Mouse (Mus musculus): ENCODE measurements around the gene Enoph1. TPM values are rescaled to one million over a fixed set of nuclear protein-coding genes. Genes with fewer than 3 reads are reported as not detected.

The Enoph1 gene
- polyA plus RNA-seq, 1 experiment from 2014 or later: 59.0 TPM

GRCm38 (mm10) chr5:100049904-100050303 is 10.1 kb downstream of the Enoph1 start:
- Histone ChIP-seq H3K27ac (replicated peaks; ENCODE audit: low read depth, low read length) (no peak overlapping the region), H3K27me3 (ENCODE audit: control insufficient read depth, insufficient read depth, low read length) (no peaks in the 10 kb centered on the region), H3K9me3 (replicated peaks; ENCODE audit: control insufficient read depth, low read length) (no peaks in the 10 kb centered on the region), H3K4me1 (ENCODE audit: control insufficient read depth, insufficient read depth, low read length) (no peaks in the 10 kb centered on the region), H3K4me3 (ENCODE audit: low read depth, low read length) (no peak overlapping the region), H3K4me2 (ENCODE audit: low read depth, low read length) (no peak overlapping the region), H3K9ac (replicated peaks; ENCODE audit: low read length) (no peak overlapping the region), H3K36me3 (replicated peaks; ENCODE audit: control insufficient read depth, insufficient read depth, low read depth, low read length) (no peaks in the 10 kb centered on the region)
- no peak for DNase-seq (ENCODE audit: low spot score)
- ATAC-seq (replicated peaks; ENCODE audit: insufficient number of reproducible peaks, low FRiP score, low TSS enrichment, low read depth): no peak
- 92% methylated on average over 3 of the region's 3 CpGs for WGBS

GRCm38 (mm10) chr5:100052728-100053127 is 12.9 kb downstream of the Enoph1 start:
- Histone ChIP-seq H3K4me2 (ENCODE audit: low read depth, low read length) (no peak overlapping the region), H3K4me3 (ENCODE audit: low read depth, low read length) (no peak overlapping the region), H3K4me1 (ENCODE audit: control insufficient read depth, insufficient read depth, low read length) (no peaks in the 10 kb centered on the region), H3K27ac (replicated peaks; ENCODE audit: low read depth, low read length) (no peak overlapping the region), H3K36me3 (replicated peaks; ENCODE audit: control insufficient read depth, insufficient read depth, low read depth, low read length) (no peaks in the 10 kb centered on the region), H3K9ac (replicated peaks; ENCODE audit: low read length) (no peak overlapping the region), H3K9me3 (replicated peaks; ENCODE audit: control insufficient read depth, low read length) (no peaks in the 10 kb centered on the region), H3K27me3 (ENCODE audit: control insufficient read depth, insufficient read depth, low read length) (no peaks in the 10 kb centered on the region)
- DNase-seq (ENCODE audit: low spot score): no peak
- ATAC-seq (replicated peaks; ENCODE audit: insufficient number of reproducible peaks, low FRiP score, low TSS enrichment, low read depth): no peak
- 88% methylated on average over 7 of the region's 7 CpGs for WGBS

DNA sequence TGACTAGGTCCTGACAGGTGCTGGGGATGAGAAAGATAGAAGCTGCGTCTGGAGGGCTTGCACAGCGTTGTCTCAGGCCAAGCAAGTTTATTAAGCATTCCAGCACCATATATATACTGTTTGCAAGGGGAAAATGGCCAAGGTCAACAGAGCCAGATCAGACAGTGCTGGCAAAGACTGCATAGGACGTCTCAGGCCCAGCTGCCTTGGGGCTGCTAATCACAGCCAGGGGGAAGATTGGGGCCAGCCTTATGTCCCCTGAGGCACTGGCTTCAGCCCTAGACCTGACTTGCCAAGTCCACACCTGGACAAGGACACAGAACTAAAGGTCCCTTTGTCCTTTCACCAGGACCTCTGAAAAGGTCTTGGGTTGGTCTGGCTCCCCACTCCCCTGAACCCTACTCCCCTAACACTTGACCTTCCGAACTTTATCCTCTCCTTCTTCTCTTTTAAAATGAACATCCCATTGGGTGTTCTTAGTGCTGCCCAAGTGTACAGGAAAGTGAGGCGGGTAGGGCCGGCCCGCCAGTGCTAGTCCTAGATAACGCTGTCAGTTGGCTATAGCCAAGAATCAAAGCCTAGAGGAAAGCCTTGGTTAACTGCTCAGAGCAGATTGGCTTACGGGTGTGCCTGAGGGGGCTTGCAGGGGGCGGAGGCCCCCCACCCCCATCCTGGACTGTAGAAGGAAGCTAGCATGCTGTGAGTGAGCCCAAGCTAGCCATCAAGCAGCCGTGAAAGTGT is 15.2 kb downstream of the Enoph1 start:
- Histone ChIP-seq H3K4me1 (ENCODE audit: control insufficient read depth, insufficient read depth, low read length) (no peaks in the 10 kb centered on the region), H3K4me3 (ENCODE audit: low read depth, low read length) (no peak overlapping the region), H3K36me3 (replicated peaks; ENCODE audit: control insufficient read depth, insufficient read depth, low read depth, low read length) (no peaks in the 10 kb centered on the region), H3K9ac (replicated peaks; ENCODE audit: low read length) (no peak overlapping the region), H3K27ac (replicated peaks; ENCODE audit: low read depth, low read length) (no peak overlapping the region), H3K27me3 (ENCODE audit: control insufficient read depth, insufficient read depth, low read length) (no peaks in the 10 kb centered on the region), H3K4me2 (ENCODE audit: low read depth, low read length) (no peak overlapping the region), H3K9me3 (replicated peaks; ENCODE audit: control insufficient read depth, low read length) (no peaks in the 10 kb centered on the region)
- ATAC-seq (replicated peaks; ENCODE audit: insufficient number of reproducible peaks, low FRiP score, low TSS enrichment, low read depth): no peak
- WGBS: 81% methylated on average over 11 of the region's 11 CpGs
- no peak for DNase-seq (ENCODE audit: low spot score)

- 89% methylated on average over 5 of the region's 5 CpGs for WGBS
- Histone ChIP-seq H3K9me3 (replicated peaks; ENCODE audit: control insufficient read depth, low read length) (no peaks in the 10 kb centered on the region), H3K36me3 (replicated peaks; ENCODE audit: control insufficient read depth, insufficient read depth, low read depth, low read length) (no peaks in the 10 kb centered on the region), H3K9ac (replicated peaks; ENCODE audit: low read length) (no peak overlapping the region), H3K27me3 (ENCODE audit: control insufficient read depth, insufficient read depth, low read length) (no peaks in the 10 kb centered on the region), H3K4me1 (ENCODE audit: control insufficient read depth, insufficient read depth, low read length) (no peaks in the 10 kb centered on the region), H3K27ac (replicated peaks; ENCODE audit: low read depth, low read length) (no peak overlapping the region), H3K4me2 (ENCODE audit: low read depth, low read length) (no peak overlapping the region), H3K4me3 (ENCODE audit: low read depth, low read length) (no peak overlapping the region)
- ATAC-seq (replicated peaks; ENCODE audit: insufficient number of reproducible peaks, low FRiP score, low TSS enrichment, low read depth) (no peak), DNase-seq (ENCODE audit: low spot score) (no peak)
Measured at GRCm38 (mm10) chr5:100055866-100056369, 16.1 kb downstream of the Enoph1 start.

- Histone ChIP-seq H3K36me3 (replicated peaks; ENCODE audit: control insufficient read depth, insufficient read depth, low read depth, low read length) (no peaks in the 10 kb centered on the region; the same call in none of the 2 replicates), H3K4me3 (ENCODE audit: low read depth, low read length) (no peak overlapping the region), H3K27me3 (ENCODE audit: control insufficient read depth, insufficient read depth, low read length) (no peaks in the 10 kb centered on the region), H3K27ac (replicated peaks; ENCODE audit: low read depth, low read length) (no peak overlapping the region), H3K4me1 (ENCODE audit: control insufficient read depth, insufficient read depth, low read length) (no peaks in the 10 kb centered on the region), H3K9ac (replicated peaks; ENCODE audit: low read length) (no peak overlapping the region), H3K4me2 (ENCODE audit: low read depth, low read length) (no peak overlapping the region), H3K9me3 (replicated peaks; ENCODE audit: control insufficient read depth, low read length) (no peaks in the 10 kb centered on the region)
- DNase-seq (ENCODE audit: low spot score) (no peak), ATAC-seq (replicated peaks; ENCODE audit: insufficient number of reproducible peaks, low FRiP score, low TSS enrichment, low read depth) (0 out of 2 replicates have a peak, but pooled peaks have one; percentile 51)
- WGBS: 85% methylated on average over 14 of the region's 15 CpGs
Measured at GRCm38 (mm10) chr5:100057461-100058209, 17.9 kb downstream of the Enoph1 start.

- Histone ChIP-seq H3K4me2 (ENCODE audit: low read depth, low read length) (no peak overlapping the region), H3K9me3 (replicated peaks; ENCODE audit: control insufficient read depth, low read length) (no peaks in the 10 kb centered on the region), H3K4me3 (ENCODE audit: low read depth, low read length) (no peak overlapping the region), H3K36me3 (replicated peaks; ENCODE audit: control insufficient read depth, insufficient read depth, low read depth, low read length) (no peaks in the 10 kb centered on the region; the same call in none of the 2 replicates), H3K27ac (replicated peaks; ENCODE audit: low read depth, low read length) (no peak overlapping the region), H3K9ac (replicated peaks; ENCODE audit: low read length) (no peak overlapping the region), H3K4me1 (ENCODE audit: control insufficient read depth, insufficient read depth, low read length) (no peaks in the 10 kb centered on the region), H3K27me3 (ENCODE audit: control insufficient read depth, insufficient read depth, low read length) (no peaks in the 10 kb centered on the region)
- WGBS: 41% methylated on average over 6 of the region's 6 CpGs
- ATAC-seq (replicated peaks; ENCODE audit: insufficient number of reproducible peaks, low FRiP score, low TSS enrichment, low read depth) (no peak), DNase-seq (ENCODE audit: low spot score) (no peak)
Measured at GRCm38 (mm10) chr5:100058729-100059128, 18.9 kb downstream of the Enoph1 start.

DNA sequence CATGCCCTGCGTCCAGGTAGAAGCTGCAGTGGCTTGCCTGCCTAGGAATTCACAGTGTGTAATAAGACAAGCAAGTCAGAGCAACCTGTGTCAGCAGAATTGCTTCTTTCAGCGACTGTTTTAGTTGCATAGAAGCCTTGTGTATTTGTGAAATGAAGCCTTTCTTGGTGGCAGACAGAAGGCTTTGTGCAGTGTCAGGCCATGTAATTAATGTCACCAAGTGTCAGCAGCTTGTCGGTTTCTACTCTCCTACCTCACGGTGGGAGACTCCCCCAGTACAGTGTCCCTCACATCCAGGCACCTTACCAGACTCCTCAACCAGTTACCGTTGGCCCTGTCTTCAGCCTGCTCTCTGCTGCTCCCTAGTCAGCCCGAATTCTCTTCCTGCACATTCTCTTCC is 19.5 kb downstream of the Enoph1 start:
- Histone ChIP-seq H3K9me3 (replicated peaks; ENCODE audit: control insufficient read depth, low read length) (no peaks in the 10 kb centered on the region), H3K4me2 (ENCODE audit: low read depth, low read length) (no peak overlapping the region), H3K4me1 (ENCODE audit: control insufficient read depth, insufficient read depth, low read length) (no peaks in the 10 kb centered on the region), H3K9ac (replicated peaks; ENCODE audit: low read length) (no peak overlapping the region), H3K27ac (replicated peaks; ENCODE audit: low read depth, low read length) (no peak overlapping the region), H3K4me3 (ENCODE audit: low read depth, low read length) (no peak overlapping the region), H3K36me3 (replicated peaks; ENCODE audit: control insufficient read depth, insufficient read depth, low read depth, low read length) (no peaks in the 10 kb centered on the region; the same call in none of the 2 replicates), H3K27me3 (ENCODE audit: control insufficient read depth, insufficient read depth, low read length) (no peaks in the 10 kb centered on the region)
- ATAC-seq (replicated peaks; ENCODE audit: insufficient number of reproducible peaks, low FRiP score, low TSS enrichment, low read depth) (no peak), DNase-seq (ENCODE audit: low spot score) (no peak)
- 51% methylated on average over 6 of the region's 6 CpGs for WGBS

GRCm38 (mm10) chr5:100060876-100061275 is 21.1 kb downstream of the Enoph1 start:
- WGBS: 94% methylated on average over 14 of the region's 14 CpGs
- Histone ChIP-seq H3K4me1 (ENCODE audit: control insufficient read depth, insufficient read depth, low read length) (no peaks in the 10 kb centered on the region), H3K27ac (replicated peaks; ENCODE audit: low read depth, low read length) (no peak overlapping the region), H3K9ac (replicated peaks; ENCODE audit: low read length) (no peak overlapping the region), H3K4me3 (ENCODE audit: low read depth, low read length) (no peak overlapping the region), H3K27me3 (ENCODE audit: control insufficient read depth, insufficient read depth, low read length) (no peaks in the 10 kb centered on the region), H3K36me3 (replicated peaks; ENCODE audit: control insufficient read depth, insufficient read depth, low read depth, low read length) (no peaks in the 10 kb centered on the region; the same call in none of the 2 replicates), H3K9me3 (replicated peaks; ENCODE audit: control insufficient read depth, low read length) (no peaks in the 10 kb centered on the region), H3K4me2 (ENCODE audit: low read depth, low read length) (no peak overlapping the region)
- DNase-seq (ENCODE audit: low spot score) (no peak), ATAC-seq (replicated peaks; ENCODE audit: insufficient number of reproducible peaks, low FRiP score, low TSS enrichment, low read depth) (no peak)
